Mouse (Mus musculus): ENCODE measurements at regions not wholly inside any gene's neighbourhood (a gene's known extent, or its start where the extent isn't known, plus 50 kb on each side); places are given as distances from the start of the nearest gene placed in this dataset.
"Not testable (repeated sequence)": the region's sequence is repeated elsewhere in the genome, so short reads cannot be mapped to it uniquely, and the experiment has no call there.

- not testable (repeated sequence) for DNase-seq (ENCODE audit: low spot score)
These were observed 161.5 kb downstream of the Hpcal1 start for GRCm38 (mm10) chr12:17852138-17852537.

GRCm38 (mm10) chr12:17872491-17872890 lies 181.8 kb downstream of the Hpcal1 start:
- DNase-seq (ENCODE audit: low spot score): not testable (repeated sequence)

GRCm38 (mm10) chr12:17881371-17882116 lies 190.9 kb downstream of the Hpcal1 start:
- DNase-seq (ENCODE audit: low spot score): peak; percentile 89

GRCm38 (mm10) chr12:17882117-17883116 lies 191.8 kb downstream of the Hpcal1 start:
- not testable (repeated sequence) for DNase-seq (ENCODE audit: low spot score)

GRCm38 (mm10) chr12:17891663-17892310 lies 201.1 kb downstream of the Hpcal1 start:
- not testable (repeated sequence) for DNase-seq (ENCODE audit: low spot score)

GRCm38 (mm10) chr12:17913058-17913457 lies 222.4 kb downstream of the Hpcal1 start:
- not testable (repeated sequence) for DNase-seq (ENCODE audit: low spot score)
